Mouse (Mus musculus) limb, embryonic 10.5 days (tissue): ENCODE measurements around the gene St3gal3. TPM values are rescaled to one million over a fixed set of nuclear protein-coding genes. Genes with fewer than 3 reads are reported as not detected.

Experiments
- DNase-seq: peaks from one replicate; pipeline ENCODE4 v3.0.0-alpha.2; 2017; ENCODE audit warnings: low spot score
- H3K27ac ChIP-seq: fragments of 300-500 bp; sonication (generic); 2 replicates; pipeline ENCODE4 v1.5.1; 2016; ENCODE audit warnings: mild to moderate bottlenecking
- H3K27me3 ChIP-seq: fragments of 300-500 bp; sonication (generic); 2 replicates; pipeline ENCODE4 v1.6.1; 2016; ENCODE audit warnings: low read depth, mild to moderate bottlenecking; ENCODE audit not compliant: poor library complexity, severe bottlenecking
- H3K36me3 ChIP-seq: fragments of 300-500 bp; sonication (generic); 2 replicates; pipeline ENCODE4 v1.6.1; 2016; ENCODE audit warnings: mild to moderate bottlenecking, moderate library complexity
- H3K4me1 ChIP-seq: fragments of 300-500 bp; sonication (generic); 2 replicates; pipeline ENCODE4 v1.6.1; 2016
- H3K4me3 ChIP-seq: fragments of 300-500 bp; sonication (generic); 2 replicates; pipeline ENCODE4 v1.5.1; 2016; ENCODE audit warnings: mild to moderate bottlenecking, moderate library complexity
- H3K9me3 ChIP-seq: fragments of 300-500 bp; sonication (generic); replicated peaks from 2 replicates; pipeline ENCODE4 v1.6.1; 2016; ENCODE audit warnings: mild to moderate bottlenecking
- WGBS: fragments of 180-500 bp; shearing (Covaris S2); methylation state at CpG from one replicate; pipeline ENCODE4 v1.1.7; 2016; 5-methylcytosine and 5-hydroxymethylcytosine counted together
- polyA plus RNA-seq: library from polyadenylated mRNA; unstranded; fragments of >200 nt; fragmentation: Nextera tagmentation; extraction: Ambion mirVana; gene quantifications from 2 replicates; pipeline ENCODE4 v1.2.1, GENCODE M21; 2016

Gene St3gal3
- polyA plus RNA-seq, 1 experiment from 2014 or later, result 7.2 TPM

GRCm38 (mm10) chr4:118078576-118078975 is 56.1 kb downstream of the St3gal3 start:
- no peak for DNase-seq
- H3K9me3 ChIP-seq, result no peaks in the 10 kb centered on the region
- peaks cover 15% of the 10 kb centered on the region for H3K4me1 ChIP-seq
- H3K4me3 ChIP-seq, result no peak overlapping the region
- WGBS, result 94% methylated on average over 9 of the region's 9 CpGs
- peaks cover 4% of the 10 kb centered on the region for H3K36me3 ChIP-seq
- no peaks in the 10 kb centered on the region for H3K27me3 ChIP-seq
- H3K27ac ChIP-seq, result peak overlapping the region; percentile 19; the same call in 1 of the 2 replicates

- 57% methylated on average over 12 of the region's 12 CpGs for WGBS
- Histone ChIP-seq H3K4me3 (peak overlapping the region; percentile 19; the same call in 1 of the 2 replicates), H3K4me1 (peaks cover 15% of the 10 kb centered on the region; the same call in 1 of the 2 replicates), H3K27me3 (no peaks in the 10 kb centered on the region), H3K36me3 (peaks cover 4% of the 10 kb centered on the region), H3K9me3 (no peaks in the 10 kb centered on the region), H3K27ac (peak overlapping the region; percentile 36; the same call in 1 of the 2 replicates)
- DNase-seq, result no peak
Observed at GRCm38 (mm10) chr4:118077293-118077752, 57.4 kb downstream of the St3gal3 start.

GRCm38 (mm10) chr4:118076648-118077047 is 58.1 kb downstream of the St3gal3 start:
- no peaks in the 10 kb centered on the region for H3K27me3 ChIP-seq
- H3K9me3 ChIP-seq, result no peaks in the 10 kb centered on the region
- no peak overlapping the region; the same call in 1 of the 2 replicates for H3K27ac ChIP-seq
- DNase-seq, result no peak
- WGBS, result 91% methylated on average over 1 of the region's 1 CpGs
- peaks cover 4% of the 10 kb centered on the region for H3K36me3 ChIP-seq
- H3K4me3 ChIP-seq, result no peak overlapping the region
- H3K4me1 ChIP-seq, result peaks cover 20% of the 10 kb centered on the region; the same call in 1 of the 2 replicates

GRCm38 (mm10) chr4:118075343-118075742 is 59.4 kb downstream of the St3gal3 start:
- DNase-seq, result no peak
- Histone ChIP-seq H3K4me1 (peaks cover 23% of the 10 kb centered on the region; the same call in 1 of the 2 replicates), H3K27me3 (no peaks in the 10 kb centered on the region), H3K36me3 (peaks cover 4% of the 10 kb centered on the region), H3K4me3 (no peak overlapping the region), H3K9me3 (no peaks in the 10 kb centered on the region), H3K27ac (no peak overlapping the region)
- 89% methylated on average over 9 of the region's 9 CpGs for WGBS

- Histone ChIP-seq H3K4me1 (peaks cover 23% of the 10 kb centered on the region; the same call in 1 of the 2 replicates), H3K4me3 (no peak overlapping the region), H3K27ac (no peak overlapping the region), H3K27me3 (no peaks in the 10 kb centered on the region), H3K36me3 (peaks cover 4% of the 10 kb centered on the region), H3K9me3 (no peaks in the 10 kb centered on the region)
- 91% methylated on average over 4 of the region's 4 CpGs for WGBS
- DNase-seq, result no peak
Observed at GRCm38 (mm10) chr4:118074236-118074635, 60.5 kb downstream of the St3gal3 start.

GRCm38 (mm10) chr4:118073128-118073527 is 61.6 kb downstream of the St3gal3 start:
- 75% methylated on average over 6 of the region's 6 CpGs for WGBS
- Histone ChIP-seq H3K27ac (no peak overlapping the region), H3K4me1 (peaks cover 20% of the 10 kb centered on the region; the same call in 1 of the 2 replicates), H3K27me3 (no peaks in the 10 kb centered on the region), H3K4me3 (no peak overlapping the region), H3K36me3 (peaks cover 4% of the 10 kb centered on the region), H3K9me3 (no peaks in the 10 kb centered on the region)
- DNase-seq, result no peak

GRCm38 (mm10) chr4:118071891-118072290 is 62.8 kb downstream of the St3gal3 start:
- 93% methylated on average over 7 of the region's 7 CpGs for WGBS

GRCm38 (mm10) chr4:118070255-118071234 is 64.2 kb downstream of the St3gal3 start:
- H3K36me3 ChIP-seq, result peaks cover 4% of the 10 kb centered on the region
- no peaks in the 10 kb centered on the region for H3K9me3 ChIP-seq
- peaks cover 12% of the 10 kb centered on the region; the same call in 1 of the 2 replicates for H3K4me1 ChIP-seq
- H3K27me3 ChIP-seq, result no peaks in the 10 kb centered on the region
- no peak overlapping the region for H3K27ac ChIP-seq
- no peak overlapping the region for H3K4me3 ChIP-seq
- no peak for DNase-seq
- WGBS, result 93% methylated on average over 9 of the region's 9 CpGs

More at GRCm38 (mm10) chr4:118071891-118072290, 62.8 kb downstream of the St3gal3 start:
- no peak overlapping the region for H3K4me3 ChIP-seq
- no peaks in the 10 kb centered on the region for H3K9me3 ChIP-seq
- peaks cover 4% of the 10 kb centered on the region for H3K36me3 ChIP-seq
- 0 out of 2 replicates have a peak overlapping the region, but pooled peaks have one; percentile 42 for H3K27ac ChIP-seq
- no peak for DNase-seq
- H3K4me1 ChIP-seq, result peaks cover 12% of the 10 kb centered on the region; the same call in 1 of the 2 replicates
- no peaks in the 10 kb centered on the region for H3K27me3 ChIP-seq

GRCm38 (mm10) chr4:118061809-118062463 is 72.8 kb downstream of the St3gal3 start:
- H3K36me3 ChIP-seq, result no peaks in the 10 kb centered on the region
- H3K27ac ChIP-seq, result peak overlapping the region; percentile 50; the same call in 1 of the 2 replicates
- WGBS, result 52% methylated on average over 9 of the region's 9 CpGs
- H3K27me3 ChIP-seq, result no peaks in the 10 kb centered on the region
- no peaks in the 10 kb centered on the region for H3K9me3 ChIP-seq
- DNase-seq, result no peak
- peaks cover 46% of the 10 kb centered on the region for H3K4me1 ChIP-seq
- no peak overlapping the region for H3K4me3 ChIP-seq

- no peak for DNase-seq
- H3K4me3 ChIP-seq, result no peak overlapping the region
- H3K27ac ChIP-seq, result no peak overlapping the region; the same call in 1 of the 2 replicates
- no peaks in the 10 kb centered on the region for H3K27me3 ChIP-seq
- WGBS, result 93% methylated on average over 13 of the region's 13 CpGs
- H3K9me3 ChIP-seq, result no peaks in the 10 kb centered on the region
- peaks cover 53% of the 10 kb centered on the region for H3K4me1 ChIP-seq
- no peaks in the 10 kb centered on the region for H3K36me3 ChIP-seq
Observed at GRCm38 (mm10) chr4:118060915-118061530, 73.7 kb downstream of the St3gal3 start.

- 48% methylated on average over 11 of the region's 11 CpGs for WGBS
- Histone ChIP-seq H3K27ac (peak overlapping the region; percentile 87), H3K4me1 (peaks cover 56% of the 10 kb centered on the region)
Observed at GRCm38 (mm10) chr4:118059816-118060475, 74.8 kb downstream of the St3gal3 start.

More at GRCm38 (mm10) chr4:118059816-118060475, 74.8 kb downstream of the St3gal3 start:
- H3K27me3 ChIP-seq, result no peaks in the 10 kb centered on the region
- no peak overlapping the region for H3K4me3 ChIP-seq
- no peak for DNase-seq
- no peaks in the 10 kb centered on the region for H3K9me3 ChIP-seq
- H3K36me3 ChIP-seq, result no peaks in the 10 kb centered on the region
